ENCODE assay signal across 7 mouse cellular contexts in genomic region chr14:76149531-76150179, GRCm38 (mm10). TPM values are rescaled to one million over a fixed set of nuclear protein-coding genes. Genes with fewer than 3 reads are reported as not detected.
DNase-seq lines count a peak whose midpoint lies in the region; ATAC-seq and TF ChIP-seq lines count a peak whose summit lies in the region.

No protein-coding gene starts in this region.

- peak overlapping the region; percentile 88; the same call in 1 of the 2 replicates for H3K27ac ChIP-seq in ES-E14 (ENCODE audit: insufficient read depth, low read depth, low read length, poor library complexity, severe bottlenecking)
- peak overlapping the region; percentile 62; the same call in 1 of the 2 replicates for H3K27ac ChIP-seq in heart, embryonic 10.5 days
- peak overlapping the region; percentile 7; the same call in 1 of the 2 replicates for H3K27ac ChIP-seq in kidney, embryonic 14.5 days (ENCODE audit: low read depth, low read length)
- peak overlapping the region; percentile 69 for H3K27ac ChIP-seq in lung, embryonic 16.5 days (ENCODE audit: low read length)

- no peak for ATAC-seq in kidney, embryonic 14.5 days (ENCODE audit: low FRiP score, low TSS enrichment)
- peak; percentile 82 for ATAC-seq in lung, embryonic 16.5 days (ENCODE audit: low read depth)

- DNase-seq in ES-E14 (ENCODE audit: low read depth, low spot score), result peak; percentile 75
- DNase-seq in adrenal gland, adult (ENCODE audit: inconsistent age in 2 of 2, low spot score in 1 of 2), result peak; percentile 92 to 97
- peak; percentile 44 for DNase-seq in embryo, embryonic 9.5 days (ENCODE audit: extremely low spot score)
- DNase-seq in heart, embryonic 10.5 days (ENCODE audit: low spot score), result peak; percentile 91
- peak; percentile 35 for DNase-seq in urinary bladder, adult 2 months (ENCODE audit: low spot score)

- H3K27me3 ChIP-seq in heart, embryonic 10.5 days (ENCODE audit: insufficient read depth, poor library complexity, severe bottlenecking), result no peaks in the 10 kb centered on the region
- no peaks in the 10 kb centered on the region for H3K27me3 ChIP-seq in kidney, embryonic 14.5 days (ENCODE audit: control insufficient read depth, insufficient read depth, low read length)
- H3K27me3 ChIP-seq in lung, embryonic 16.5 days (ENCODE audit: control insufficient read depth, insufficient read depth, low read depth, low read length), result no peaks in the 10 kb centered on the region

- H3K4me2 ChIP-seq in kidney, embryonic 14.5 days (replicated peaks; ENCODE audit: low read depth, low read length), result peak overlapping the region; percentile 33
- peak overlapping the region; percentile 47 for H3K4me2 ChIP-seq in lung, embryonic 16.5 days (ENCODE audit: low read depth, low read length)

- peak overlapping the region; percentile 66; the same call in 1 of the 2 replicates for H3K9ac ChIP-seq in ES-E14 (ENCODE audit: insufficient read depth, low read depth, low read length, poor library complexity, severe bottlenecking)
- peak overlapping the region; percentile 23; the same call in 1 of the 2 replicates for H3K9ac ChIP-seq in kidney, embryonic 14.5 days (ENCODE audit: low read depth, low read length)
- H3K9ac ChIP-seq in lung, embryonic 16.5 days (ENCODE audit: low read length), result peak overlapping the region; percentile 17; the same call in 1 of the 2 replicates

- no peaks in the 10 kb centered on the region for H3K9me3 ChIP-seq in ES-E14 (ENCODE audit: control insufficient read depth, insufficient read depth, low read depth, low read length)
- no peaks in the 10 kb centered on the region for H3K9me3 ChIP-seq in heart, embryonic 10.5 days
- no peaks in the 10 kb centered on the region for H3K9me3 ChIP-seq in kidney, embryonic 14.5 days (ENCODE audit: control insufficient read depth, low read length)
- no peaks in the 10 kb centered on the region for H3K9me3 ChIP-seq in lung, embryonic 16.5 days (ENCODE audit: control insufficient read depth, low read length)

- no peaks in the 10 kb centered on the region for H3K36me3 ChIP-seq in ES-E14 (ENCODE audit: control insufficient read depth, insufficient read depth, low read length, poor library complexity, severe bottlenecking)
- no peaks in the 10 kb centered on the region for H3K36me3 ChIP-seq in heart, embryonic 10.5 days
- no peaks in the 10 kb centered on the region for H3K36me3 ChIP-seq in kidney, embryonic 14.5 days (ENCODE audit: control insufficient read depth, insufficient read depth, low read length)
- H3K36me3 ChIP-seq in lung, embryonic 16.5 days (ENCODE audit: control insufficient read depth, insufficient read depth, low read length), result no peaks in the 10 kb centered on the region

- WGBS in heart, embryonic 10.5 days, result 13% methylated on average over 13 of the region's 13 CpGs
- 31% methylated on average over 13 of the region's 13 CpGs for WGBS in kidney, embryonic 14.5 days
- 8% methylated on average over 13 of the region's 13 CpGs for WGBS in lung, embryonic 16.5 days

- in situ Hi-C loops in ES-E14 (cut with MboI; ENCODE audit: low sequenced_read_pairs in 2 of 2, unreplicated experiment in 2 of 2), result loop anchor here (10.0 to 25.0 kb wide), 2 partner anchors 313 to 315 kb away; no protein-coding TSS in a partner anchor

- H3K4me1 ChIP-seq in ES-E14 (ENCODE audit: control insufficient read depth in 2 of 2, insufficient read depth in 2 of 2, low read length in 2 of 2, poor library complexity in 1 of 2), result peaks cover 4 to 7% of the 10 kb centered on the region in 2 experiments; a peak in 1 of 4 replicates
- peaks cover 27% of the 10 kb centered on the region for H3K4me1 ChIP-seq in heart, embryonic 10.5 days
- H3K4me1 ChIP-seq in kidney, embryonic 14.5 days (ENCODE audit: control insufficient read depth, insufficient read depth, low read length), result 0 out of 2 replicates have a peak, but pooled peaks cover 4% of the 10 kb centered on the region
- peaks cover 10% of the 10 kb centered on the region for H3K4me1 ChIP-seq in lung, embryonic 16.5 days (replicated peaks; ENCODE audit: control insufficient read depth, insufficient read depth, low read length)

- H3K4me3 ChIP-seq in ES-E14 (ENCODE audit: insufficient read depth in 1 of 2, low read depth in 1 of 2, low read length in 2 of 2, poor library complexity in 1 of 2, severe bottlenecking in 1 of 2), result peak overlapping the region; percentile 29 to 41; a peak in 3 of 4 replicates
- H3K4me3 ChIP-seq in heart, embryonic 10.5 days, result peak overlapping the region; percentile 51
- peak overlapping the region; percentile 14; the same call in 1 of the 2 replicates for H3K4me3 ChIP-seq in kidney, embryonic 14.5 days (ENCODE audit: low read length)
- H3K4me3 ChIP-seq in lung, embryonic 16.5 days (ENCODE audit: low read length), result peak overlapping the region; percentile 36

TF ChIP-seq in ES-E14, 5 proteins besides CTCF, POLR2A, EP300 and RAD21:
- TF ChIP-seq HCFC1 (IDR thresholded peaks at IDR 0.05; ENCODE audit: borderline replicate concordance, insufficient read depth, low read length), result no peak
- no peak for TF ChIP-seq CHD2 (IDR thresholded peaks at IDR 0.05; ENCODE audit: low read depth, low read length)
TF ChIP-seq in ES-E14: peak in this region for 0.

RNA-seq across cellular contexts. Expression of gene Nufip1, which starts 39.0 kb away (rescaled TPM):
- 13.8 and 20.6 TPM in 2 replicates for total RNA-seq in ES-E14 (2012; rRNA removed)
- polyA plus RNA-seq in heart, embryonic 10.5 days (2016; fragmentation: Nextera tagmentation; extraction: Ambion mirVana), result 13.5 and 16.6 TPM in 2 replicates
- polyA plus RNA-seq in kidney, embryonic 14.5 days (2014; fragmentation: Nextera tagmentation; extraction: Ambion mirVana), result 16.1 and 17.7 TPM in 2 replicates
- polyA plus RNA-seq in lung, embryonic 16.5 days (2015; fragmentation: Nextera tagmentation; extraction: Ambion mirVana), result 13.1 and 13.3 TPM in 2 replicates
- polyA plus RNA-seq in urinary bladder, adult 2 months (2012; rRNA removed), result 5.0 and 5.5 TPM in 2 replicates

RNA-seq across cellular contexts. Expression of gene Gpalpp1, which starts 39.1 kb away (rescaled TPM):
- 7.9 and 11.4 TPM in 2 replicates for total RNA-seq in ES-E14 (2012; rRNA removed)
- 13.1 and 13.3 TPM in 2 replicates for polyA plus RNA-seq in heart, embryonic 10.5 days (2016; fragmentation: Nextera tagmentation; extraction: Ambion mirVana)
- 8.5 and 13.3 TPM in 2 replicates for polyA plus RNA-seq in kidney, embryonic 14.5 days (2014; fragmentation: Nextera tagmentation; extraction: Ambion mirVana)
- 12.9 and 13.7 TPM in 2 replicates for polyA plus RNA-seq in lung, embryonic 16.5 days (2015; fragmentation: Nextera tagmentation; extraction: Ambion mirVana)
- 11.6 and 12.6 TPM in 2 replicates for polyA plus RNA-seq in urinary bladder, adult 2 months (2012; rRNA removed)

Comparison
In these comparisons a context has a peak if more than half of its experiments do, and no peak if none do; other contexts are left out.
1. DNase-seq: peak in every context shown above with its lines; median percentile 94 in adrenal gland, adult; 91 in heart, embryonic 10.5 days; 75 in ES-E14; 44 in embryo, embryonic 9.5 days; 35 in urinary bladder, adult 2 months.
2. H3K27ac ChIP-seq: peak in every context shown above with its lines; median percentile 88 in ES-E14; 69 in lung, embryonic 16.5 days; 62 in heart, embryonic 10.5 days; 7 in kidney, embryonic 14.5 days.